Mouse (Mus musculus): ENCODE measurements around the gene Mxd4.

DNA sequence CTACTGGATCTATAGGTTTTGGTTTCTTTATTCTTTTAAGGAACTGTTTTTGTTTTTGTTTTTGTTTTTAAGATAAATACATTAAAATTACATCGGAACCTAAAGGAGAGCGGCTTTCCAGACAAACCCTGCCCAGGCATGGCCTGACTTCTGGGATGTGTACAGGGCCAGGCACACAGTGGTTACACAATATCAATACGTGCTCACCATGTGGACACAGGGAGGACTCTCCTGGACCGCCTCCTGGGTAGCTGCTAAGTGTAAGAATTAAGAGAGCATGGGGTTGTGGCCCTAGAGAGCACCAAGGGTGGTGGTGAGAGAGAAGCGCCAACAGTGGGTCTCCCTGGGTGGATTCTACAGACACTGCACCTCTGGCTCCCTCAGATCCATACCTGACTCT lies 42.0 kb upstream of the Mxd4 start:
- TF ChIP-seq CTCF (IDR thresholded peaks at IDR 0.05; ENCODE audit: low read depth, low read length), result no peak
- TF ChIP-seq POLR2A (IDR thresholded peaks at IDR 0.05; ENCODE audit: extremely low read depth, insufficient read depth, low read length), result no peak

Measured in liver, adult 2 months (tissue).